Mouse (Mus musculus): ENCODE results near the gene Gm49383. TPM values are rescaled to one million over a fixed set of nuclear protein-coding genes. Genes with fewer than 3 reads are reported as not detected.
A peak's percentile ranks its signal among the peaks of the same experiment; 100 is the strongest.

Gm49383 gene
- polyA plus RNA-seq, 1 experiment from 2014 or later, result 28.6 TPM

DNA sequence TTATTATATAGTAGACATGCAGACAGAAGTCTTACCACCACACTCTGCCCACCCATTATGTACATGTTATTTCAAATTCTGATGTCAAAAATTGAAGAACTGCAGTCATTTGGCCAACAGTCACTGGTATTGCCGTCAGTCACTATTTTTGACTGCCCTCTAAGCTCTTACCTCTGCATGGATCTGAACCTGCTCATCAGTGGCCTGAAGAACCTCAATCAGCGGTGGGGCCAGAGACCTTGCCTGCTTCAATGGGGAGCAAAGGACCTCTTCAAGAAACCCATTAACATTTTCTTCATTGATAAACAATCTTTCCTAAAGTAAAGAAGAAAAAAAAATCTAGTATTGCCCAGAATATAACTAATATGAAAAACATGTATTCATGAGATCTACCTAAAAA is 4.3 kb downstream of the Gm49383 start:
- H3K9me3 ChIP-seq, result no peaks in the 10 kb centered on the region
- no peaks in the 10 kb centered on the region for H3K4me1 ChIP-seq (replicated peaks)
- no peak overlapping the region for H3K4me2 ChIP-seq (replicated peaks)
- 95% methylated on average over 2 of the region's 2 CpGs for WGBS
- 0 out of 2 replicates have a peak, but pooled peaks cover 6% of the 10 kb centered on the region for H3K36me3 ChIP-seq
- no peaks in the 10 kb centered on the region for H3K27me3 ChIP-seq (replicated peaks)
- no peak overlapping the region for H3K4me3 ChIP-seq (replicated peaks)
- no peak overlapping the region for H3K27ac ChIP-seq
- no peak overlapping the region for H3K9ac ChIP-seq
- ATAC-seq, result no peak

DNA sequence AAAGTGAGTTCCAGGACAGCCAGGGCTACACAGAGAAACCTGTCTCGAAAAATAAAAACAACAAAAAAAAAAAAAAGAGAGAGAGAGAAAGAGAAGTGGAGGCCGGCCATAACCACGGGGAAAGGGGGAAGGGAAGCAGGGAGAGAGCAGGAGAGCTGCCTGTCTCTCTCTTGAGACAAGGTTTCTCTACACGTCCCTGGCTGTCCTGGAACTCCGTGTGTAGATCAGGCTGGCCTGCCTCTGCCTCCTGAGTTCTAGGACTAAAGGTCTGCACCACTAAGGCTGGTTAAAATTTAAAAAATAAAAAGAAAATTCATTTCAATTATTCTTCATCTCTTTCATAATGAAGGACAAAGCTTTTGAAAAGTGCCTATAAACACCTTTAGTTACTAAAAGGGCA is 5.5 kb downstream of the Gm49383 start:
- whole genome bisulfite sequencing, result 85% methylated on average over 5 of the region's 5 CpGs
- H3K9ac ChIP-seq, result no peak overlapping the region
- no peak overlapping the region for H3K4me3 ChIP-seq (replicated peaks)
- H3K36me3 ChIP-seq, result 0 out of 2 replicates have a peak, but pooled peaks cover 6% of the 10 kb centered on the region
- no peak for ATAC-seq
- H3K4me1 ChIP-seq (replicated peaks), result peaks cover 8% of the 10 kb centered on the region; the same call in 1 of the 2 replicates
- H3K9me3 ChIP-seq, result no peaks in the 10 kb centered on the region
- no peak overlapping the region for H3K27ac ChIP-seq
- H3K4me2 ChIP-seq (replicated peaks), result no peak overlapping the region
- no peaks in the 10 kb centered on the region for H3K27me3 ChIP-seq (replicated peaks)

DNA sequence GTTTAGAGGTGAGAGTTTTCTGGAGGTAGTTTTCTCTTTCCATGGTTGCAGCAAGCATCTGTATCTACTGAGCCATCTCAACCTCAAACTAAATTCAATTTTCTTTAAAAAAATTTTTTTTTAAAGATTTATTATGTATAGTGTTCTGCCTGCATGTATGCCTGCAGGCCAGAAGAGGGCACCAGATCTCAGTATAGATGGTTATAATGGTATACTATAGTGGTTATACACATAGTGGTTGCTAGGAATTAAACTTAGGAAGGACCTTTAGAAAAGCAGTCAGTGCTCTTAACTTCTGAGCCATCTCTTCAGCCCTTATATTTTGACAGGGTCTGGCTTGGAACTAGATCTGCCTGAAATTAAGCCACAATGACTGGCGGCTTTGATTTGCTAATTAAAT is 6.4 kb downstream of the Gm49383 start:
- H3K36me3 ChIP-seq, result 0 out of 2 replicates have a peak, but pooled peaks cover 6% of the 10 kb centered on the region
- WGBS, result 100% methylated on average over 1 of the region's 1 CpGs

DNA sequence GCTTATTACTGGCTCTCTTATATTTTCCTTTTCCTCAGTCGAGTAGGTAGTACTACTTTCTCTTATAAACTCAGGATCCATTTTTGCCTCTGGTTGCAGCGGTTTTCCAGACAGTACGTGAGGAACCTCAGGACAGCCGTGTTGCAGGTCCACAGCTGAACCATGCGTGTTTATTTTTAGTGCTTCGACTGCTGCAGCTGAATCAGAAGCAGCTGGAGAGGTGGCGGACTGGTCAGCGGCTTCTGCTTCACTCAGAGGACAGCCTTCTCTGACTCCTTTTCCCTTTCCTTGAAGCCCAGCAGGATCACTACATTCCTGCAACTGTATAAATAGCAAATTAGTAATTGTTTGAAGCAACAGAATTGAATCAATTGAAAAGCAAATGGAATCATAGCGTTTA is 6.8 kb downstream of the Gm49383 start:
- Histone ChIP-seq H3K4me1 (replicated peaks) (peaks cover 10% of the 10 kb centered on the region; the same call in 1 of the 2 replicates), H3K9me3 (no peaks in the 10 kb centered on the region), H3K27me3 (replicated peaks) (no peaks in the 10 kb centered on the region), H3K4me3 (replicated peaks) (no peak overlapping the region), H3K27ac (no peak overlapping the region), H3K36me3 (0 out of 2 replicates have a peak, but pooled peaks cover 6% of the 10 kb centered on the region), H3K9ac (no peak overlapping the region), H3K4me2 (replicated peaks) (no peak overlapping the region)
- WGBS, result 81% methylated on average over 9 of the region's 9 CpGs
- no peak for ATAC-seq

More for the DNA sequence above, 6.4 kb downstream of the Gm49383 start:
- H3K27me3 ChIP-seq (replicated peaks), result no peaks in the 10 kb centered on the region
- H3K9ac ChIP-seq, result no peak overlapping the region
- H3K9me3 ChIP-seq, result no peaks in the 10 kb centered on the region
- no peak for ATAC-seq
- H3K4me3 ChIP-seq (replicated peaks), result no peak overlapping the region
- H3K4me1 ChIP-seq (replicated peaks), result peaks cover 9% of the 10 kb centered on the region; the same call in 1 of the 2 replicates
- H3K27ac ChIP-seq, result no peak overlapping the region
- H3K4me2 ChIP-seq (replicated peaks), result no peak overlapping the region

DNA sequence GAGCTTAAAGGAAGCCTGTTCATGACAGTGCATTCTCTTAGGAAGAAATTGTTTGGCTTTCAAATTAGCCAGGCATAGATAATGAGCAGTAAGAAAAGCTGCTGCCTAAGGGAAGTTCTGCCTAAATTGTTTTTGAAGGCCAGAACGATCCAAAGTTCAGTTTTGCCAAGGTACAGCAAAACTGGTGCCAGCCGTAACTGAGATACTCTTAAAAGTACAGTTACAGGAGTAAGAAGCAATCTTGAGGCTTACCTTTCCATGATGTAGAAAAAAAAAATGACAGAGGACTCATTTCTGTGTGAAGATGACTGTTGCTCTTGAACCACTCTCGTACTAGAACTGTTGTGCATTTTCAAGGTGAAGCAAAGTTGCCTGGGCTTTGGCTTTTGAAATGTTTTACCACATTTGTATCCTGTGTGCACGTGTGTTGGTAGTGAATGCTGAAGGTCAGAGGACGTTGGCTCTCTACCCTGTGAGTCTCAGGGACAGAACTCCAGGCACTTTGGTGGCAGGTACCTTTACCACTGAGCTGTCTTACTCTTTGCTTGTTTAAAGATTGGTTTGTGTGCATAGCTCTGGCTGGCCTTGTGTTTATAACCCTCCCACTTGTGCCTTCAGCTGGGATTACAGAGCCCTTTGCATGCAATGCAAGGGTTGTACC is 10.0 kb downstream of the Gm49383 start:
- Histone ChIP-seq H3K4me3 (replicated peaks) (0 out of 2 replicates have a peak overlapping the region, but pooled peaks have one; percentile 2), H3K27me3 (replicated peaks) (no peaks in the 10 kb centered on the region), H3K9ac (no peak overlapping the region), H3K4me1 (replicated peaks) (peaks cover 10% of the 10 kb centered on the region; the same call in 1 of the 2 replicates), H3K9me3 (no peaks in the 10 kb centered on the region), H3K36me3 (0 out of 2 replicates have a peak, but pooled peaks cover 6% of the 10 kb centered on the region), H3K4me2 (replicated peaks) (peak overlapping the region; percentile 35; the same call in 1 of the 2 replicates), H3K27ac (peak overlapping the region; percentile 33)
- ATAC-seq, result no peak
- 61% methylated on average over 5 of the region's 5 CpGs for WGBS

DNA sequence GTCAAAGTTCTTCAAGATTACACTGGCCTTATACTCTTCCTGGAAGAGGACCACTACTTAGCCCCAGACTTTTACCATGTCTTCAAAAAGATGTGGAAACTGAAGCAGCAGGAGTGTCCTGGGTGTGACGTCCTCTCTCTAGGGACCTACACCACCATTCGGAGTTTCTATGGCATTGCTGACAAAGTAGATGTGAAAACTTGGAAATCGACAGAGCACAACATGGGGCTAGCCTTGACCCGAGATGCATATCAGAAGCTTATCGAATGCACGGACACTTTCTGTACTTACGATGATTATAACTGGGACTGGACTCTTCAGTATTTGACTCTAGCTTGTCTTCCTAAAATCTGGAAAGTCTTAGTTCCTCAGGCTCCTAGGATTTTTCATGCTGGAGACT is 11.5 kb downstream of the Gm49383 start:
- no peak for ATAC-seq
- peak overlapping the region; percentile 82 for H3K4me3 ChIP-seq (replicated peaks)
- H3K36me3 ChIP-seq, result 0 out of 2 replicates have a peak, but pooled peaks cover 4% of the 10 kb centered on the region
- peaks cover 10% of the 10 kb centered on the region; the same call in 1 of the 2 replicates for H3K4me1 ChIP-seq (replicated peaks)
- no peaks in the 10 kb centered on the region for H3K27me3 ChIP-seq (replicated peaks)
- H3K9ac ChIP-seq, result peak overlapping the region; percentile 92
- H3K9me3 ChIP-seq, result no peaks in the 10 kb centered on the region
- H3K4me2 ChIP-seq (replicated peaks), result peak overlapping the region; percentile 90
- no peak overlapping the region for H3K27ac ChIP-seq
- WGBS, result 70% methylated on average over 7 of the region's 7 CpGs

DNA sequence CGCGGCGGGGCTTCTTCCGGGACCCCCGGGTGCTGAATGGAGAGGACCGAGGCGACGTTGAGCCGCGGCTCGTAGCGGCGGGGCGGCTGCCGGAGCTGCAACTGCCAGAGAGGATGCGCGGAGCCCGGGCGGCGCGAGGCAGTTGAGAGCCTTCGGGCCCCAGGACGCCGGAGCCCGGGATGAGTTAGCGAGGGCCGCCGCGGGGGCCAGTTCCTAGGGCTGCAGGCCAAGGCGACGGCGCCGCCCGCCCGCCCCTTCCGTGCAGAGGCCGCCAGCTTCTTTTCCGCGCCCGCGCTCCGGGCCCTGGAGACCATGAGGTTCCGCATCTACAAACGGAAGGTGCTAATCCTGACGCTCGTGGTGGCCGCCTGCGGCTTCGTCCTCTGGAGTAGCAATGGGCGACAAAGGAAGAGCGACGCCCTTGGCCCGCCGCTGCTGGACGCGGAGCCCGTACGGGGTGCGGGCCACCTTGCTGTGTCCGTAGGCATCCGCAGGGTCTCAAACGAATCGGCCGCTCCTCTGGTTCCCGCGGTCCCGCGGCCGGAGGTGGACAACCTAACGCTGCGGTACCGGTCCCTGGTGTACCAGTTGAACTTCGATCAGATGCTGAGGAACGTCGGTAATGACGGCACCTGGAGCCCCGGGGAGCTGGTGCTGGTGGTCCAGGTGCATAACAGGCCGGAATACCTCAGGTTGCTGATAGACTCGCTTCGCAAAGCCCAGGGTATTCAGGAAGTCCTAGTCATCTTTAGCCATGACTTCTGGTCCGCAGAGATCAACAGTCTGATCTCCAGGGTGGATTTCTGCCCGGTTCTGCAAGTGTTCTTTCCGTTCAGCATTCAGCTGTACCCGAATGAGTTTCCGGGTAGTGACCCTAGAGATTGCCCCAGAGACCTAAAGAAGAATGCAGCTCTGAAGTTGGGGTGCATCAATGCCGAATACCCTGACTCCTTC is 12.3 kb downstream of the Gm49383 start:
- ATAC-seq, result peak; percentile 71
- H3K9me3 ChIP-seq, result no peaks in the 10 kb centered on the region
- H3K4me2 ChIP-seq (replicated peaks), result peak overlapping the region; percentile 90
- 2% methylated on average over 86 of the region's 86 CpGs for WGBS
- peaks cover 10% of the 10 kb centered on the region; the same call in 1 of the 2 replicates for H3K4me1 ChIP-seq (replicated peaks)
- no peaks in the 10 kb centered on the region for H3K36me3 ChIP-seq
- H3K27ac ChIP-seq, result peak overlapping the region; percentile 88
- peak overlapping the region; percentile 92 for H3K9ac ChIP-seq
- H3K27me3 ChIP-seq (replicated peaks), result no peaks in the 10 kb centered on the region
- H3K4me3 ChIP-seq (replicated peaks), result peak overlapping the region; percentile 82

DNA sequence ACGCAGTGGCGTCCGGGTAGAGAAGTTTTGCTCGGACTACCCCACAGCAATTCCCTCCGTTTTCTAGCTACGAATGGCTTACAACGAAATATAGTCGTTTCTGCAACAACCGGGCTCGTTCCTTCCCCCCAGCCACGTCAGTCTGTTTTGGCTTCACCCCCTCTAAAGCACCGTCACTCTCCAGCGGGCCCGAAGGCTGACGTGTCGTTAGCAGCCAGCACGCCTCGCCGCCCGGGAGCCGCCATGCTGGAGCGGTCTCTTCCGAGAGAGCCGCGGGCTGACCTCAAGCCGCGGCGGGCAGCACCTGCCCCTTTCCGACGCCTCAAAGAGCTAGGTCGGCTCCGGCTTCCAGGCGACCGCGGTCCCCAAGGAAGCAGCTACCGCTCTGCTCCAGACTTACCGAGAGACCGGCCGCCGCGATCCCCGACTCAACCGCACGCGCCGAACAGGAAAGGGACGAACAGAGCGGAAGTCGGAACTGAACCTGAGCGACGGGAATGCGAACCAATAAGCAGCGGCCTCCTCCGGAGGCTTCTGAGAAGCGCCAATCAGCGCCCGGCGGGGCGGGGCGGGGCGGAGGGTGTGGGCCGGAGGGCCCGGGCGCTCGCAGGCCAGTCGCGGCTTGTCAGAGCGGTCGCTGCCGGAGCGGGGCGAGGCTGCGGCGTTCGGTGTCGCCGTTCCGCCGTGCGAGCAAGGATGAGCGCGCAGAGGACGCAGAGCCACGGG is 13.2 kb downstream of the Gm49383 start, which contains the start of the genes Rpl36al and Mgat2:
Gene Rpl36al, minus strand, starts transcription at position 501 of the 726 bp plus-strand sequence.
Gene Mgat2, plus strand, starts transcription at position 575 of the 726 bp plus-strand sequence.
- Histone ChIP-seq H3K9me3 (no peaks in the 10 kb centered on the region), H3K36me3 (no peaks in the 10 kb centered on the region), H3K4me3 (replicated peaks) (peak within 1 kb of the TSS; percentile 82), H3K4me2 (replicated peaks) (peak within 1 kb of the TSS; percentile 90), H3K9ac (peak within 1 kb of the TSS; percentile 92), H3K4me1 (replicated peaks) (peaks cover 10% of the 10 kb centered on the region; the same call in 1 of the 2 replicates), H3K27ac (peak within 1 kb of the TSS; percentile 88), H3K27me3 (replicated peaks) (no peaks in the 10 kb centered on the region)
- ATAC-seq, result peak; percentile 99
- WGBS, result under 1% methylated on average over 84 of the region's 84 CpGs

DNA sequence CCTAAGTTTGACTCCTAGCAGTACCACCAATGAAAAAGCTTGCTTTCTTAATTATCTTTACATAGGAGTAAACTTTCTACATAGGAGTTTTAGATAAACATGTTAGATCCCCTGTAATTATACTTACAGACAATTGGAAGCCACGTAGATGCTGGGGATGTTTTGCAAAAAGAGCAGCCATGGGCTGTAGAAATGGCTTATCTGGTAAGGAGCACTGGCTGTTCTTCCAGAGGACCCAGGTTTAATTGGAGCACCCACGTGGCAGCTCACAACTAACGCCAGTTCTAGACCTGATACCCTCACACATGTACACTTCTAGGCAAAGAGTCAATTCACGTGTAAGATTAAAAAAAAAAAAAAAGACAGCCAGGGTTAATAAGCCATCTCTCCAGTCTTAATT is 15.1 kb downstream of the Gm49383 start:
- Histone ChIP-seq H3K27ac (no peak overlapping the region), H3K4me3 (replicated peaks) (no peak overlapping the region), H3K4me1 (replicated peaks) (peaks cover 3% of the 10 kb centered on the region; the same call in 1 of the 2 replicates), H3K4me2 (replicated peaks) (no peak overlapping the region), H3K36me3 (no peaks in the 10 kb centered on the region), H3K27me3 (replicated peaks) (no peaks in the 10 kb centered on the region), H3K9me3 (no peaks in the 10 kb centered on the region), H3K9ac (no peak overlapping the region)
- WGBS, result 92% methylated on average over 4 of the region's 4 CpGs
- ATAC-seq, result no peak

DNA sequence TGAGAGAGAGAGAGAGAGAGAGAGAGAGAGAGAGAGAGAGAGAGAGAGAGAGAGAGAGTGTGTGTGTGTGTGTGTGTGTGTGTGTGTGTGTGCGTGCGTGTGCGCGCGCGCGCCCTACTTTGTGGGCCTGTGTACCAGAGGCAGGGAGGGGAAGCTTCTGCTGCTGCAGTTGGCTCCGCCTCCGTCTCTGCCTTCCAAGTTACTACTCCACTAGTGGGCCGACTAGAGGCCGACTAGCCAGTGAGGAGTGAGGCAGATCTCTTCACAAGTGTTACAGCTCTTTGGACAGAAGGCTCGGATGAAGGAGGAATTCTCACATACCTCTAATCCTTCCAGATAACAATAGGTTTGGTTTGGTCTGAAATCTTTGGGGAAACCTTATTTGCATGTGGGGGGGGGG is 17.5 kb downstream of the Gm49383 start:
- H3K9me3 ChIP-seq, result no peaks in the 10 kb centered on the region
- H3K27ac ChIP-seq, result no peak overlapping the region
- no peak for ATAC-seq
- WGBS, result 74% methylated on average over 12 of the region's 12 CpGs
- H3K4me3 ChIP-seq (replicated peaks), result no peak overlapping the region
- H3K27me3 ChIP-seq (replicated peaks), result no peaks in the 10 kb centered on the region
- no peaks in the 10 kb centered on the region for H3K4me1 ChIP-seq (replicated peaks)
- no peak overlapping the region for H3K9ac ChIP-seq
- H3K4me2 ChIP-seq (replicated peaks), result no peak overlapping the region
- no peaks in the 10 kb centered on the region for H3K36me3 ChIP-seq

DNA sequence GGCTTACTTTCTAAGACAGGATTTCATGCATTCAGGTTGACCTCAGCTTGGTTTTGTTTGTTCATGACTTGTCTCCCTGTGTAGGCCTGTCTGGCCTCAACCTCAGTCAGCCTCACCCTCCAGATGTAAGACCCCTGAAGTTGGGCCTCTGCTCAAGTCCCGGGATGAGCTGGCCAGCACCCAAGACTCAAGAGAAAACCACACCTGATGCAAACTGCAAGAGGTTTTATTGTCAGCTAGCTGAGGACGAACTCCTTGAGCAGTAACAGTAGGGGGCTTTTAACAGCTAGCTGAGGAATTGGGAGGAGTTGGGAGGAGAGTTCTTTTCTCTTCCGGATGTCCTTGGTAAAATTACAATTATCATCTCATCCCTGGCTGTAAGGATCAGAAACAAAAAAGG is 19.4 kb downstream of the Gm49383 start:
- 79% methylated on average over 3 of the region's 3 CpGs for WGBS
- Histone ChIP-seq H3K36me3 (0 out of 2 replicates have a peak, but pooled peaks cover 3% of the 10 kb centered on the region), H3K4me3 (replicated peaks) (no peak overlapping the region), H3K27ac (no peak overlapping the region), H3K9me3 (no peaks in the 10 kb centered on the region), H3K4me1 (replicated peaks) (no peaks in the 10 kb centered on the region), H3K4me2 (replicated peaks) (no peak overlapping the region), H3K27me3 (replicated peaks) (no peaks in the 10 kb centered on the region), H3K9ac (no peak overlapping the region)
- no peak for ATAC-seq
